9 mouse cellular contexts compared by ENCODE assay signal in genomic region chr11:43569595-43569994, GRCm38 (mm10). TPM values are rescaled to one million over a fixed set of nuclear protein-coding genes. Genes with fewer than 3 reads are reported as not detected.
DNase-seq lines count a peak whose midpoint lies in the region; ATAC-seq lines count a peak whose summit lies in the region.
"Had no signal": no experiment of that assay in that cellular context is flagged by ENCODE, and none has a peak within 500 bp of the region (broad histone marks: within the 10 kb centered on the region; RNA-seq: fewer than 3 reads in every experiment).

No protein-coding gene starts in this region.

- no peaks in the 10 kb centered on the region for H3K27me3 ChIP-seq in forebrain, embryonic 16.5 days (replicated peaks; ENCODE audit: control insufficient read depth, insufficient read depth, low read length)
- no peaks in the 10 kb centered on the region for H3K27me3 ChIP-seq in lung, embryonic 15.5 days

- peaks cover 16% of the 10 kb centered on the region for H3K4me1 ChIP-seq in forebrain, embryonic 16.5 days (replicated peaks; ENCODE audit: control insufficient read depth, insufficient read depth, low read length)
- peaks cover 44% of the 10 kb centered on the region for H3K4me1 ChIP-seq in lung, embryonic 15.5 days

- no peak overlapping the region for H3K4me3 ChIP-seq in forebrain, embryonic 16.5 days (replicated peaks; ENCODE audit: low read length)
- H3K4me3 ChIP-seq in lung, embryonic 15.5 days = no peak overlapping the region

- no peak overlapping the region for H3K4me2 ChIP-seq in forebrain, embryonic 16.5 days (ENCODE audit: low read length)
- peak overlapping the region; percentile 11; the same call in 1 of the 2 replicates for H3K4me2 ChIP-seq in lung, embryonic 15.5 days

- intact Hi-C loops in heart, postnatal 14 days (cut with DNase I) = no loop called here

- ATAC-seq in forebrain, embryonic 16.5 days = peak; percentile 65
- peak; percentile 85 for ATAC-seq in lung, embryonic 15.5 days (ENCODE audit: borderline replicate concordance, extremely low read depth, low FRiP score, low TSS enrichment)

- peak; percentile 9 to 12 for DNase-seq in spleen, adult 18-20 months
- no peak for DNase-seq in spleen, adult 12 weeks (ENCODE audit: low spot score)
- peak; percentile 85 to 86 for DNase-seq in heart, postnatal 14 days
- peak; percentile 84 to 90 for DNase-seq in kidney, postnatal 25 days
- DNase-seq in skeletal muscle tissue, adult 2 months (ENCODE audit: low read depth, low spot score) = peak; percentile 26
- no peak for DNase-seq in ovary, postnatal 10 days (ENCODE audit: low spot score)

- 52% methylated on average over 11 of the region's 11 CpGs for WGBS in forebrain, embryonic 16.5 days
- 50% methylated on average over 11 of the region's 11 CpGs for whole genome bisulfite sequencing in lung, embryonic 15.5 days

- H3K9me3 ChIP-seq in forebrain, embryonic 16.5 days (ENCODE audit: control insufficient read depth, low read length) = no peaks in the 10 kb centered on the region
- H3K9me3 ChIP-seq in lung, embryonic 15.5 days = no peaks in the 10 kb centered on the region
- H3K9me3 ChIP-seq: G1E had no signal

- no peak overlapping the region for H3K9ac ChIP-seq in forebrain, embryonic 16.5 days (replicated peaks; ENCODE audit: low read depth, low read length)
- no peak overlapping the region for H3K9ac ChIP-seq in lung, embryonic 15.5 days

- H3K36me3 ChIP-seq in forebrain, embryonic 16.5 days (ENCODE audit: control insufficient read depth, insufficient read depth) = no peaks in the 10 kb centered on the region
- H3K36me3 ChIP-seq in lung, embryonic 15.5 days = peaks cover 5% of the 10 kb centered on the region; the same call in 1 of the 2 replicates
- H3K36me3 ChIP-seq: G1E had no signal

- no peak overlapping the region for H3K27ac ChIP-seq in forebrain, embryonic 16.5 days (ENCODE audit: low read length)
- H3K27ac ChIP-seq in lung, embryonic 15.5 days = peak overlapping the region; percentile 88

RNA-seq across cellular contexts. Expression of gene 4933415A04Rik, which starts 17.2 kb away (rescaled TPM):
- 2.7 and 3.3 TPM in 2 replicates for polyA plus RNA-seq in forebrain, embryonic 16.5 days (2015; fragmentation: Nextera tagmentation; extraction: Ambion mirVana)
- total RNA-seq in heart, postnatal 14 days (2021) = 1 to 10 TPM; 1.2 to 1.6 TPM
- 5.9 and 6.3 TPM in 2 replicates for polyA plus RNA-seq in lung, embryonic 15.5 days (2015; fragmentation: Nextera tagmentation; extraction: Ambion mirVana)
- total RNA-seq: G1E had no signal
- polyA plus RNA-seq: G1E had no signal

RNA-seq across cellular contexts. Expression of gene Fabp6, which starts 31.7 kb away (rescaled TPM):
- not detected in 2 replicates for polyA plus RNA-seq in forebrain, embryonic 16.5 days (2015; fragmentation: Nextera tagmentation; extraction: Ambion mirVana)
- not detected for total RNA-seq in heart, postnatal 14 days (2021)
- not detected in 2 replicates for polyA plus RNA-seq in lung, embryonic 15.5 days (2015; fragmentation: Nextera tagmentation; extraction: Ambion mirVana)
- total RNA-seq: G1E had no signal
- polyA plus RNA-seq: G1E had no signal

RNA-seq across cellular contexts. Expression of gene Ccnjl, which starts 41.0 kb away (rescaled TPM):
- polyA plus RNA-seq in forebrain, embryonic 16.5 days (2015; fragmentation: Nextera tagmentation; extraction: Ambion mirVana) = 9.5 and 13.5 TPM in 2 replicates
- total RNA-seq in heart, postnatal 14 days (2021) = 1 to 10 TPM; 7.4 to 8.5 TPM
- 22.6 and 23.3 TPM in 2 replicates for polyA plus RNA-seq in lung, embryonic 15.5 days (2015; fragmentation: Nextera tagmentation; extraction: Ambion mirVana)
- polyA plus RNA-seq: G1E had no signal

Comparison
In these comparisons a context has a peak if more than half of its experiments do, and no peak if none do; other contexts are left out.
1. DNase-seq: peak in spleen, adult 18-20 months (2 of 2), heart, postnatal 14 days (2 of 2), kidney, postnatal 25 days (2 of 2) and skeletal muscle tissue, adult 2 months (single experiment); none in spleen, adult 12 weeks (single experiment) and ovary, postnatal 10 days (single experiment).